Mouse (Mus musculus) heart, adult 2 months (tissue): ENCODE results near the gene Olfr1030.

ENCODE experiments used
- CTCF ChIP-seq: fragments of 200-600 bp; IDR thresholded peaks from 2 replicates; pipeline ENCODE4 v1.8.1; 2022; ENCODE audit warnings: antibody characterized with exemption, mild to moderate bottlenecking, moderate library complexity
- EP300 ChIP-seq: fragments of 200-500 bp; IDR thresholded peaks from 2 replicates; pipeline ENCODE4 v1.6.1; 2011; ENCODE audit warnings: low read depth, low read length, control low read depth; ENCODE audit not compliant: insufficient read depth

GRCm38 (mm10) chr2:86005240-86005639, 26.2 kb downstream of the Olfr1030 start, which contains the start of gene Olfr1032:
- no peak for TF ChIP-seq CTCF
- no peak for TF ChIP-seq EP300
